Mouse (Mus musculus) thymus, postnatal 25 days (tissue): ENCODE data around the gene Snd1.

ENCODE experiments used
- DNase-seq: peaks from one replicate; pipeline ENCODE4 v3.0.0; 2022

The Snd1 gene

GRCm38 (mm10) chr6:28599120-28599519 lies 124.2 kb downstream of the Snd1 start:
- no peak for DNase-seq

DNA sequence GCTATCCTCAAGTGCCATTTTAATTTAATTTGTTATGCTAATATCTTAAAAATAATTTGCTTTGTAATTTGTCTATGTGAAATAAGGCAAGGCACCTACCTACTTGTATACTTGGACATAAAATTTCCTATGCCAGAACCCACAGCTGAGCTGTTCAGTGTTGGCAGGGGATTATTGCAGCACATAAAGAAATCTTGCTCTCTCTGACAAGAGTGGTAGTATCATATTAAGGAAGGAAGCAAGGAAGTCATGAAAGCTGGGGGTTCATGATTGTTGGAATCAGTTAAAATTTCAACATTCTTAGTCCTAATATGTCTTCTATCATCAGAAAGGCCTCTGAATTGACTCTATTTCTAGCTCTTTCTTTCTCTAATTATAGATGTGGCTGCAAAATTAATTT lies 125.5 kb downstream of the Snd1 start:
- no peak for DNase-seq

GRCm38 (mm10) chr6:28603401-28603800 lies 128.5 kb downstream of the Snd1 start:
- no peak for DNase-seq

DNA sequence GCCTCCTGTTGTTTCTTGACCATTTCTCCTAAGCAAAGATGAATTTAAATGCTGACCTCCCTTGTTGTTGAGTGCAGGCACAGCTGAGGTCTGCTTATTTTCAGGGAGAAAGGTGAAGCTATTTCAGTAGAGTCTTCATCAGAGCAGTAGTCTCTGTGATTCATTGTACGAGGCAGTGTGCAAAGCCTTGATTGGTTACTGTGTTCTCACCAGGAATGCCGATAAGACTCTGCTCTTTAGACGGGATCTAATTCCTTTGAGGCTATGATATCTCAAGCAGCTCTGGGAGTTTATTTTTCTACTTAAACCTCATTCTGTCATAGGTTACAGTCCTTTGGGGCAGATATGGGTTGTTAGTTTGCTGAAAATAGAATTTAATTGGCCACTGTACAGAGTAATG lies 128.9 kb downstream of the Snd1 start:
- no peak for DNase-seq

- no peak for DNase-seq
Measured at GRCm38 (mm10) chr6:28609291-28609690, 134.4 kb downstream of the Snd1 start.

DNA sequence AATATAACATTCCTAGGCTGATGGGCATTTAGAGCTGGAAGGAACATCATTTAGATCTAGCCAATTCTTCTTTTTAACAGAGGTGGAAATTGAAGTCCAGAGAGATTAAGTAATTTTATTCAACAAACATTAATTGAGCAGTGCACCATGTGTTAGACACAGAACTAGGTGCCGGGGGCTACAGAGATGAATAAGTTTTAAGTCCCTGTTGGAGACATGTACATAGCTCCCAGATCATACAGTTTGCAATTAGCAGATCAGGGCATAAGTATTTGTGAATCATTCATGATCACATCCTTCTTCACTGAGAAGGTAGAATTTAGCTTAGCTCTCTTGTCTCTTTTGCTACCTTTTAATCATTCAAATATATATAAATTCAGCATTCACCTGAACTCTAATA lies 135.2 kb downstream of the Snd1 start:
- no peak for DNase-seq

GRCm38 (mm10) chr6:28613441-28613840 lies 138.5 kb downstream of the Snd1 start:
- DNase-seq, result no peak

GRCm38 (mm10) chr6:28614856-28615255 lies 139.9 kb downstream of the Snd1 start:
- DNase-seq, result no peak

GRCm38 (mm10) chr6:28615408-28615807 lies 140.5 kb downstream of the Snd1 start:
- no peak for DNase-seq

- no peak for DNase-seq
Measured at GRCm38 (mm10) chr6:28615966-28616365, 141.0 kb downstream of the Snd1 start.

- DNase-seq, result no peak
Measured at GRCm38 (mm10) chr6:28618299-28618698, 143.4 kb downstream of the Snd1 start.

DNA sequence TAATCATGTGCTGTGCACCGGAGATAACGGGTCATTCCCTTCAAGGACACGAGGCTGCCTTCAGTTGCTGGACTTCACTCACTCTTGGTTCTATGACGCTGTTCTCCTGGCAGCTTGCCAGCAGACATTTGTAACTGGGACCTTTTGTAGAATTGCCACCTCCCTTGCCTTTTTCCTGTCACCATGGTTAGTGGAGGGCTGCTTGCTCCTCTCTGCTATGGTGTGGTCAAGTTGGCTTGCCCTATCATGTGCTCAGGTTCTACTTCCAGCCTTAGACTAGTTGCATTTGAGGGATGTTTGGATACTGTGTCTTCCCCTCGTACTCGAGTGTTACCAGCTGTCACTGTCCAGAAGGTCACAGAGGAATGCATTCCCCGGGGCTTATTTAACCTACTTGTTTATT lies 143.8 kb downstream of the Snd1 start:
- DNase-seq, result peak; percentile 16

- DNase-seq, result no peak
Measured at GRCm38 (mm10) chr6:28621431-28621830, 146.5 kb downstream of the Snd1 start.

DNA sequence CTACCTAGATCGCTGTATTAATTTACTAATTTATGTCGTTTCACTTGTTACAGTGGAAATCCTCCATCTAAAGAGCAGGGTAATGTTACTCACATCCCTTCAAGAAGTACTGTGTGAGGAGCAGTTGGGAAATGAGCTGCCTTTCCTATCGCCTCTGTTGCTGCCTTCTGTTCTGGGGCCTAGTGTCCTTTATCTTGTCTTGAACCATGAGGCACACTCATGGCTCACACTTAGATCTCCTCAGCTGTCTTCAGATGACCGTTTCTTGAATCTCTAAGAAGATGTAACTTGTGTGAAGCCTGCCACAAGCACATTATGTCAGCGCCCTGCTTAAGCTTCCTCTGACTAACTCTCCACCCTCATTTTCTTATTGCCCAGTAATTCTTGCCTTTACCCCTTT lies 147.0 kb downstream of the Snd1 start:
- no peak for DNase-seq

- DNase-seq, result no peak
Measured at GRCm38 (mm10) chr6:28622522-28622921, 147.6 kb downstream of the Snd1 start.

DNA sequence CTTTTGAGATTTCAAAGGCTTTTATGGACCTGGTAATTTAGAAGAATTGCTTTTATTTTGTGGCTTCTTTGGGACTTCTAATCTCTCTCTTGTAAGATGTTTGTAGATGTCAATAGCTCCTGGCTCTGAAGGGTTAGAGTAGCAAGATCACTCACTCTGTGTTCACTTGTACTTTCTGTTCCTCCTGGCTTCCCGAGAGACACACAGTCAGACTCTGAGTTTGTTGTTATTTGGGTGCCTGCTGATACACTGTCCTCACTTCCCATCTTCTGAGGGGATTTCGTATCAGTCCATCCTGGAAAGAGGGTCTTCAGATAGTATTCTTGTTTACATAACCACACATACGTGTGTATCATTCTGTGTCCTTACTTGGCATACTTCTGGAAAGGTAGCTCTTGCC lies 148.0 kb downstream of the Snd1 start:
- no peak for DNase-seq

DNA sequence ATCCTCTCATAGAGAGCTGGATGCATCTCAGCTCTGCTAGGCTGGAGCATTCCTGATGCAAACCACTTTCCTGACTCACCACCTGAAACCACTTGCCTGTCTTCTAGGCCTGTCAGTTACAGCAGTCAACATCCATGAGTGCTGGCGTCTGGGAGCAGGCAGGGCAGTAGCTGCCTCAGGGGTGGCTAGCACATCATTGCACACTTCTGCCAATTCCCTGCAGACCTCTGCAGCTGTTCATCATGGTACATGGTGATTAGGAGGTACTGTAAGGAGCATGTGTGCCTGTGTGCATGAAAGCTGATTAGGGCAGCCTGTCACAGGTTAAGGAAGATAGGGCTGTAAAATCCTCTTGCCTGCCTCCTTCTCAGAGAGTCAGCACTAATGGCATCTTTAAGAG lies 153.5 kb downstream of the Snd1 start:
- no peak for DNase-seq

GRCm38 (mm10) chr6:28629866-28630265 lies 154.9 kb downstream of the Snd1 start:
- no peak for DNase-seq

GRCm38 (mm10) chr6:28630926-28631325 lies 156.0 kb downstream of the Snd1 start:
- DNase-seq, result no peak

DNA sequence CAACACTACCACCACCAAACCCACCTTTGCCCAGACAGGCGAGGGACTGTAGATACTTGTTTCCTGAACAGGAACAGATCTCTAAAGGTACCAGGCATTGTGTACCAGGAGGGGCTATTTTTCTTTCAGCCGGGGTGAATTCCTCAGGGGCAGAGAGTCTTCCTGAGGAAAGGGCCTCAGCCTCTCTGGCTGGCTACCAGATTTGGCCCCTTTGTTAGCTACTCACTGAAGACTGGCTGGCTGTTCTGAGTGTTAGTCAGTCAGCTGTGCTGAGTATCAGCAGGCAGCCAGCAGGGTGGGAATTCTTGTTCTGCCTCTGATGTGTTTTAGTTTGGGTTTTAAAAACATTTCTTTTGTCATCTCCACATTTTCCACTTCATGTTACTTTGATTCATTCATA lies 158.2 kb downstream of the Snd1 start:
- no peak for DNase-seq

- no peak for DNase-seq
Measured at GRCm38 (mm10) chr6:28633656-28634055, 158.7 kb downstream of the Snd1 start.

DNA sequence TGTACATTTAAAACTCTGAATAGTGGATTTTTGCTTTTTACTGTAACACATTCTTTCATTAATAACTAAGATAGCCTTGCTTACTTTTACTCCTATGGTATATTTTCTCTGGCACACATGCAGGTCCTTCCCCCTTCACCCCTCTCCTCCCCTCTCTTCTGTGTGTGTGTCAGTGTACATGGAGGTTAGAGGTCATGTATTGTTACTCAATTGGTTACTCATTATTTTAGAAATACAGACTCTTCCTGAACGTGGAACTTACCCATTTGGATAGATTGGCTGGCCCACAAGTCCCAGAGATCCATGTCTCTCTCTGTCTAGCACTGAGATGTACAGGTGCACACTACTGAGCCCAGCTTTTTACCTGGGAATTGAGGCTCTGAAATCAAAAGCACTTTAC lies 160.2 kb downstream of the Snd1 start:
- no peak for DNase-seq

DNA sequence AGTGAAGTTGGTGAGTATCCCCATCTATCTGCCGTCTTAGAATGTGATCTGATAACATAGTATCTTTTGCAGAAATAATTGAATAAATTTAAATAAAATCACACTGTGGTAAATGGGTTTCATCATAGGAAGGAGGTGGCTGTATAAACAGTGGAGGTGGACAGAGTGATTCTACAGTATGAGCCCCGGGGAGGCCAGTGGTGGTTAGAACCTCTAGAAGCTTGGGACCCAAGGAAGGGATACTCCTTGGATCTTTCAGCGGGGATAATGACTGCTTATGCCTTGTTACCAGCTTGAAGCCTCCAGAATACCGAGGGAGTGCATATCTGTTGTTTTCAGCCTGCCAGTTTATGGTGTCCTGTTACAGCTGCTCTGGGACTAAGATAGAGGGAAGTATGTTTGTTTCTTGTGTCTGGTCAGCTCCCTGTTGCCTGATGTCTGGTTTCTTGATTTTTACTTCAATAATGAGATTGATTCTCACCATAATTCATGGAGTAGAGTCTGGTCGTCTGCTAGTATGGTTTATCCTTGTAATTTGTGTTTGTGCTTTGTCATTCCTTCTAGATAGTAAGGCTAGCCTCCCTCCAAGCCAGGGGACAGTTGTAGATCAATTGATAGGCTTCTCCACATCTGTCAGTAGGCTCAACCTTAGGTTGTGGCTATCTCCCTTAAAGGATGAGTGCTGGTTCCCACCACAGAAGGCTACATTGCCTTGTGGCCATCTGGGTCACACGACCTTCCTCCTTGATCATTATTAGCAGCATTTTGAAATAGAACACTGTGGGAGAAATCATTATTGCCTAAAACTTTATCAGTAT lies 160.8 kb downstream of the Snd1 start:
- DNase-seq, result no peak

DNA sequence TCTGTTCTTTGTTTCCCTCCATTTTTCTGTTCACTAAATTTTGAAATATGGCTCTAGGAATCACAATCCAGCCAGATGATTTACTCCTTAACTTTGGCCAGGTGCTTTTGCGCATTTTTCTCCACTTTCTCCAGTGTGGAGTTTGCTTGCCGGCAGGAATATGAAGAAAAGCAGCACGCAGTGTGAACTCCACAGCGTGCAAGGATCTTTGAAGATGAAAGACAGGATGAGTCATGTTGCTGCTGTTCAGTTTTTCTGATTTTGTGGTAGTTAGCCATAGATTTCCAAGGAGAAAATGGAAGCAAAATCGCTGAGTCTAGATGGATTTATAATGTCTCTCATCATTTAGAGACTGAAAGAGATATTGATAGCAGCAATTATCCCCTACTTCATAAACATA lies 165.1 kb downstream of the Snd1 start:
- no peak for DNase-seq

- DNase-seq, result no peak
Measured at GRCm38 (mm10) chr6:28642909-28643308, 168.0 kb downstream of the Snd1 start.
